Mouse (Mus musculus) left cerebral cortex, postnatal 25 days (tissue): ENCODE measurements around the gene Dohh. TPM values are rescaled to one million over a fixed set of nuclear protein-coding genes. Genes with fewer than 3 reads are reported as not detected.

Source experiments
- DNase-seq, 2 experiments: peaks; one replicate each; pipeline ENCODE4 v3.0.0; 2022; ENCODE audit warnings: low spot score in 2 of 2, mixed read lengths in 1 of 2
- intact Hi-C: fragments of 180-260 bp; cut with DNase I; formaldehyde crosslinking; loops from one replicate; pipeline ENCODE4 v1.15.1; 2025
- total RNA-seq, 2 experiments: library from RNA; stranded (reverse); gene quantifications; 2 replicates each; pipeline ENCODE4 v1.2.3; 2021

Dohh gene
- total RNA-seq, 2 experiments from 2014 or later: 83.7 to 87.7 TPM

DNA sequence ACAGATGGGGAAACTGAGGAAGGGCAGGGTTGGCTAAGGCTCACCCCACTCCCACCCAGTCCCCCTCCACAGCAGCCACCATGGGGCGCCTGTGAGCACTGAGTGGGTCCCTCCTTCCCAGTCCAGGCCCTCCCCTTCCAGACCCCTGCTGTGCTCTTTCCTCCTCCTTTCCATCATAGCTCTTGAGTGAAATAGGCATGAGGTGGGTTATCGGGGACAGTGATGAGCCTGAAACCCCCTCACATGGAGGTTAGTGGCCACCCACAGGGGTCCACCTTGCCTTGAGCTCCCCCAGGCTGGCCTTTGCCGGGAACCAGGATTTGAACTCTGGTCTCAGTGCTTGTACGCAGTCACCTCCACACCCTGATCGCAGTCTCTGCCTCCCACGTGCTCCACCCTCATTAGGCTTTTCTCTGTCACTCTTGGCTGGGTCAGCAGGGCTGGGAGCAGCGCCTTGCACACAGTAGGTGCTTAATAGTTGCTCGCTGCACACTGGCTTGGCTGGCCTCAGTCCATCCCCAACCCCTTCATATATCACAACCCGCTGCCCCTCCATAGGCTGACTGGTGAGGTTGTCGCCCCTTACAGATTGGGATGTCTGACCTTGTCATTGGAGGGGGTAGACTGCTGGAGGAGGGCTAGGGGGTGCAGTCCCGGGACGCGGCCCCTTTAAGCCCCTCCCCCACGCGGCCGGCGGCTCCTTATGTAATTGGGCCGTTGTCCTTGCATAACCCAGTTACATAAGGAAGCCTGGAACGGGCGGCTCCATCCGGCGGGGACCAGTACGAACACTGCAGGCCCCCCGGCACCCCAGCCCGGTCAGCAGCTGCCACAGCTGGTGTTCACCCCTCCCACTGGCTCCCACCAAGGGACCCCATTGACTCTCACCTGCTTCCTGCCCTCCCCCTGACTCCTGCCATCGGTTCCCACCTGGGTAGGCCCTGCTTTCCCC is 29.4 kb downstream of the Dohh start:
- intact Hi-C loops: no loop called here
- DNase-seq: peak; percentile 80 to 81

DNA sequence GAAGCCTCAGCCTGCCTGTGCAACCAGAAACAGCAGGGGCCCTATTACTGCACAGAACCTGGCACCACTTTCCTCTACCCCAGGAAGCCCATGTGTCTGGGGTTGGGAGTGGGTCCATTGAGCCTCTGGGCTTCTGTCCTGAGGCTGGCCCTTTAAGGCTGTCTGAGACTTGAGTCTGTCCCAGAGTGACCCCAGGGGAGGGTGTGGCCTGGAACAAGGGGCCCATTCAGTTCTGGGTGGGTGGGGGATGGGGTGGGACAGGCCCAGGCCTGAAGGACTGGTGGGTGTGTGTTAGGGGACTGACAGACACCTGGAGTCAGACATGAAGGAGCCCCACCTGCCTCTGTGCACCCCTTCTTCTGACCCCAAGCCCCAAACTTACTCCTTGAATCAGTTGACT is 30.5 kb downstream of the Dohh start:
- no peak for DNase-seq
- intact Hi-C loops: no loop called here

DNA sequence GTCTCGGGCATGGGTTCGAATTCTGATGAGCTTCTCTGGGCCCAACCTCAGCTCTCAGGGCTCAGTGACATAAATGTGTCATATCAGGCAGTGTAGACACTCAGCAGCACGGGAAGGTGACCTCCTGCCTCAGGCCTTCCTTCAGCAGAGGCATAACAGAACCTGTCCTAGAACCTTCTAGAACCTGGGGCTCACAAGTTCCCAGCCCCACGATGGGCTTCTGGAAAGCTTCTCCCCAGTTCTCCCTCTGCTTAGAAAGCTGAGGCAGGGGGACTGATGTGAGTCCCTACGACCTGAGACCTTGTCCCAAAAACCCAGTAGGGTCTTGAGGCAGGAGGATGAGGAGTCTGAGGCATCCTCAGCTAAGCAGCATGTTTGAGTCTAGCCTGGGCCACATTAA is 30.9 kb downstream of the Dohh start:
- intact Hi-C loops: no loop called here
- no peak for DNase-seq

DNA sequence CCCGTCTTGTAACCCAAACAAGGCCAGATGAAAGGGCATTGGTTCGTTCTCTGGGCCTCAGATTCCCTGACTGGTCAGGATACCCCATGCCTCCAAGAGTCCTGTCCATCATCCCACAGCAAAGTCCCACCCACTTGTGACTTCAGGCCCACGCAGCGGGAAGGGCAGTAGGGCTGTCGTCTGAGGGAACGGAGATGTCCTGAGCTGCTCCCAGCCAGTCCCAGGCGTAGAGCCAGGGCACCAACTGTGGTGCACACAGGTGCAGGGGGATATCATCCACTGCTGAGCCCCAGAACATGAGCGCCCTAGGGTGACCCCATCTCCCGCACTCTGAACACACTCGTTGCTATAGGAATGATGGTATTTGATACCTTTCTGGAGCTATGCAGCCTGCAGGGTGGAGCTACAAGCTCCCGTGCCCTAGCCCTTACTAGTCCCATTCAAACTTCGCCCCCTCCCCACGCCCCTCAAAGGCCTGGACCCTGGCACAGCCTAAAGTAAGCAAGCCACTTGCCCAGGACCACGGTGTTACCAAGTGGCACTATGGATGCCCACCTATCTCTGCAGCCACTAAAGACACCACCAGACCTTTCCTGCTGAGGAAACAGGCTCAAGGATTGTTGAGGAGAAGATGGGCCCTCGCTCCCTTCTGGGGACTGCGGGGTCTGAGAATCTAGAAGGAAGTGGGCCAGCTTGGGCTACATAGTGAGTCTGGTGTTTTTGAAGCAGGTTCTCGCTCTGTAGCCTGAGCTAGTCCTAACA is 31.5 kb downstream of the Dohh start:
- intact Hi-C loops: no loop called here

GRCm38 (mm10) chr10:81416581-81417226 is 32.5 kb downstream of the Dohh start:
- intact Hi-C loops: loop anchor here (1.0 kb wide), 1 partner anchor 10 kb away; no protein-coding TSS in a partner anchor
- DNase-seq: peak; percentile 84 to 92

More for the DNA sequence above, 31.5 kb downstream of the Dohh start:
- DNase-seq: no peak

DNA sequence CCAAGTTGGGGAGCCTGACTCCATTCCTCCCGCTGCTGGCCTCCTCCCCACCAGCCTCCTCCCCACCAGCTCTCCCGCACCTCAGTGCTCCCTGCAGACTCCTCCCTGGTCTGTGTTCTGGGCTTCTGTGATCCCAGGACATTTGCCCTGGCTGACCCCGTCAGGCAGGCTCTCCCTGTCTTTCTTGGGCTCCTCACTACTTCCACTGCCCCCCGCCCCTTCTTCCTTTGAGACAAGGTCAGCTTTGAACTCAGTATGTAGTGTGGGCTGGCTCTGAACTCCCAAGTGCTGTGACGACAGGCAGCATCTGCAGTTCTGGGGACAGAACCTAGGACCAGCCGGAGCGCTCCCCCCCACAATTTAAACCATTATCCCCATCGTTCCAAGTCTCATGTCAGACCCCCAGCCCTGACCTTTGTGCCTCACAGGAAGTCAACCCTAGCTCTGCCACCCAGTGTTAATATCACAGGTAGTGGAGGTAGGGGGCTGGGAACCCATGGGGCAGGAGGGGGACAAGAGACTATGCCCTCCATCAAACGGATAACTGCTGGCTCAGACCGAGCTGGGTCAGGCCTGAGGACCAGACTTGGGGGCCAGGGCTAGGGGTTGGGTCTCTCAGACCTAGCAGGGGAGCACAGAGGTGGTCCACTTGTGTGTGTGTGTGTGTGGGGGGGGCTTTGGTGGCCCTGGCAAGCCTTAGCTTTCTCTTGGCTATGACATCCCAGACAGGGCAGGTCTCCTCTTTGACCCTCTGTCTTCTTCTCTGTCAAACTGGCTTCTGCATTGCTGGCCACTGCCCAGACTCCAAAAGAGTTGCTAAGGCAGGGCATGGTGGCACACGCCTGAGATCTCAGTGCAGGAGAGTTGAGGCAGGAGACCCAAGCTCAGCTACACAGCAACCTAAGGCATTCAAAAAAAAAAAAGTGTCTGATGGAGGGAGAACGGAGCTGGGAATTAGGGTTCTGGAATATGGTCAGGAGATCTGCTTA is 33.3 kb downstream of the Dohh start:
- DNase-seq: no peak
- intact Hi-C loops: loop anchor here (1.0 kb wide), 1 partner anchor 9 kb away; no protein-coding TSS in a partner anchor

DNA sequence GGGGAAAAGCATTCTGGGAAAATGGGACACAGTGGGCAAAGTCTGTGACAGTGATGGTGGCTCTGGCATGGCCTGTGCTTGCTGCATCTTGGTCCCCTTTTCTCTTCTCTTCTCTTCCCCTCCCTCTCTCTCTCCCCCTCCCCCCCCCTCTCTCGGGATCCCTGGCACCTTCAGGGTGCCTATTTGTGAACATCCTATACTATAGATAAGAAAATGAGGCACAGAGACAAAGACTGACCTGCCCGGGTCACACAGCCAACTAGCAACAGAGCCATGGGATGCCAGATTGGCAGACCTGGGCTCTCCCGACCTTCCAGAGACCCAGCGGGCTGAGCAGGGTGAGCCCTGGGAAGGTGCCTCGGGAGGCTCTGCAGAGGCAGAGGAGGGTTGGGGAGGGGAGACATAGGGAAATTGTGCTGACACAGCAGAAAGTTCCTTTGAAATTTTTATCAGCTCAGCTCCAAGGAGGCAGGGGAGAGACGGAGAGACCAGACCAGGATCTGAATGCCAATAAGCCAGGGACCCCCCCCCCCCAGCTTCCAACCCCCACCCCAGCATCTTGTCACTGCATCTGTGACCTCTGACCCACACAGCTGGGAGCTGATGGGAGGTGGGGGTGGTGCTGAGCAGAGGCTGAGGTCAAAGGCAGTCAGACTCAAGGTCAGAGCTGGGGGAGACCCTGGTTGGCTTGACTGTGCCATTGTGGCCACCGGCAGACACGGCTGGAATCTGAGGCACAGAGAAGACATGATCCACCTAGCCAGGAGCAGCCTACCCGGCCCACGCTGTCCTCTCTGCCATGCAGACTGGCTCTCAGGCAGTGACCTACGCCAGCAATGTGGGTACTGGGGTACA is 34.2 kb downstream of the Dohh start:
- intact Hi-C loops: no loop called here
- DNase-seq: no peak

- intact Hi-C loops: no loop called here
- no peak for DNase-seq
Observed at GRCm38 (mm10) chr10:81419111-81419928, 35.1 kb downstream of the Dohh start.

GRCm38 (mm10) chr10:81420191-81420767 is 36.1 kb downstream of the Dohh start:
- intact Hi-C loops: no loop called here
- DNase-seq: no peak

GRCm38 (mm10) chr10:81421041-81421796 is 37.0 kb downstream of the Dohh start:
- intact Hi-C loops: no loop called here
- DNase-seq: no peak

DNA sequence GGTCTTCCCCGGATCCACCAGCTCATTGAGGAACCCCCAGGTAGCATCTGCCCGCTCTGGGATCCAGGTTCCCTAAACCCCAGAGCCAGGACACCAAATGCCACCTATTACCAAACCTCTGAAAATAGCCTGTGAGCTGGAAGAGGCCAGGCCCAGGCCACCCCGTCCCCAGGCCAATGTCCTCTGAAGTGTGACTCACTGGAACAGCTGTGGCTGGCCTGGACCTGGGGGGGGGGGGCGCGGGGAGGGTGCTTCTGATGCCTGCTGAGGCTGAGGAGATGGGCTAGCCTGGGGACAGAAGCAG is 37.5 kb downstream of the Dohh start:
- DNase-seq: no peak

DNA sequence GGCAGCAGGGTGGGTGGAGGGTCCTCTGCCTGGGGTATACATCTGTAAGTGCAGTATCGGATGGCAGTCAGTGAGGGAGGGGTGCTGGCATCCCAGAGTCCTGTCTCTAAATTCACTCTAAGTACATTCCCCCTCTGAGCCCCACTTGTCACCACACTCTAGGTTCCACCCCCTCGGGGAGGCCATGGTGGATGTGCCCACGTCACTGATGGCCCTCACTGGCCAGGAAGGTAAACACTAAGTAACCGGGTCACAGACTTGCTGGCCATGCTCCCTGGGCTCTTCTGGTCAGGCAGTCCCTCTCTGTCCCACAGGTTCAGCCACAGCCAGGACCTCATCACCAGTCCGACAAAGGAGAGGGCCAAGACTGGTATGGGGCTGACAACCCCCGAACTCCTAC is 38.0 kb downstream of the Dohh start:
- DNase-seq: no peak

More for the DNA sequence above, 37.5 kb downstream of the Dohh start:
- intact Hi-C loops: no loop called here

DNA sequence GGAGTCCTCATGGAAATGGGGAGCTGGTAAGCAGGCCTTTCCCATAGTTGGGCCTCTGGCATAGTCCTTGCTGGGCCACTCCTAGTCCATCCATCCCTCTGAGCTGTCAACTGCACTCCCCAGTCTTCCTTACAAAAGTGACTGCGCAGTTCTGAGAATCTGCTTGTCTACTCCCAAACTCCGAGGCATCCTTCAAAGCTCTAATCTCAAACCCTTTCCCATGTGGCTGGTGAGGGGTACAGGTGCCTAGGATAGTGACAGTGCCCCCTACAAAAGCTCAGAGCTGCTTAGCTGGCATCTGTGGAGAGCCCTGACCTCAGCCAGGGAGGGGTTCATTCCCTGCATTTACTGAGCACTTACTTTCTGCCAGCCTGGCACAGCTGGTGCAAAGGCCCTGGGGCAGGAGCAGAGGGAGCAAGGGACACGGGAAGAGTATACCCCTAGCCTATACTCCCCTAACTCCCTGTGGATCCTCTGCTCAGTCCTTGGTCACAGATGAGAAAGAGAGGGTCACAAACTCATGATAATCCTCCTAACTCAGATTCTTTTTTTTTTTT is 38.5 kb downstream of the Dohh start:
- intact Hi-C loops: no loop called here
- DNase-seq: no peak

More for the DNA sequence above, 38.0 kb downstream of the Dohh start:
- intact Hi-C loops: no loop called here

DNA sequence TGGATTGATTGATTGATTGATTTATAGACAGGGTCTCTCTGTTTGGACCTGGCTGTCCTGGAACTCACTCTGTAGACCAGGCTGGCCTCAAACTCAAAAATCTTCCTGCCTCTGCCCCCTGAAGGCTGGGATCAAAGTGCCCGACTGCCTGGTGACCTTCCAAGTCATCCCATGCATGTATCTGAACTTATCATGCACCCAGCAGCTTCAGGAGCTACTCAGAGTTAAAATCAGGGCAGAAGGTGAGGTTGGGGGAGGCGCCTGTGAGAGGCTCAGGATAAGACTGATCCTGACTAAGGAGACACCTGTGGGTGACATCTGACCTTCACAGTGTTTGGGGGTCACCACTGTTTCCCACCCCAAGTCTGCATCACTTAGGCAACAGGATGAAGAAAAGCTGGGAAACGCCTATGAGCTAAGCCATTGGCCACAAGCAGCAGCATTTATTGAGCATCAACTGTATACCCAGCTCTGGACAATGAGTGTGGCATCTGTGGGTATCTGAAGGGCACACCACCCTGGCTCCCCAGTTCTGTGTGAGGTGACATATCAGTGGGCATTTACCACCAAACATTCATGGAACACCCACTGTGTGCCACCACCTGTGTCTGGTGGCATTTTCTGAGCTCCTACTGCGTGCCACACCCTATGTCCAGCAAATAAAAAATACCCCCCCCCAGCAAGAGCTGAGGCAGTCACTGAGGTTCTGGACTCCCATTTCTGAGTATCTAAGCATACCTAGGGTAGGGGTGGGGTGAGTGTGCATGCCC is 39.4 kb downstream of the Dohh start:
- DNase-seq: no peak
- intact Hi-C loops: no loop called here
